Mouse (Mus musculus) embryonic fibroblast, embryonic 13.5 days (primary cell): ENCODE measurements around the gene Fam53b. TPM values are rescaled to one million over a fixed set of nuclear protein-coding genes. Genes with fewer than 3 reads are reported as not detected.

Experiments
- H3K27ac ChIP-seq: 2 replicates; pipeline ENCODE4 v1.5.1; 2012; ENCODE audit warnings: low read length, control low read depth, inconsistent platforms; ENCODE audit not compliant: insufficient read depth
- H3K4me1 ChIP-seq: 2 replicates; pipeline ENCODE4 v1.6.1; 2011; ENCODE audit warnings: low read length; ENCODE audit not compliant: control insufficient read depth, insufficient read depth
- H3K4me3 ChIP-seq: 2 replicates; pipeline ENCODE4 v1.5.1; 2011; ENCODE audit warnings: mild to moderate bottlenecking, control low read depth, low read length; ENCODE audit not compliant: insufficient read depth
- CTCF ChIP-seq: IDR thresholded peaks from 2 replicates; pipeline ENCODE4 v1.5.1; 2011; ENCODE audit warnings: mild to moderate bottlenecking, control low read depth, low read length, moderate library complexity, borderline replicate concordance; ENCODE audit not compliant: insufficient read depth
- POLR2A ChIP-seq: IDR thresholded peaks from 2 replicates; pipeline ENCODE4 v1.6.1; 2011; ENCODE audit warnings: low read depth, mild to moderate bottlenecking, control low read depth, low read length, moderate library complexity
- polyA plus RNA-seq: library from polyadenylated mRNA; stranded (reverse); fragments of >200 nt; gene quantifications from 2 replicates; pipeline ENCODE4 v1.2.4, GENCODE M21; 2011; ENCODE audit warnings: low read depth; ENCODE audit not compliant: missing spikeins, insufficient read length

The Fam53b gene
- 10.3 and 12.5 TPM in 2 replicates for polyA plus RNA-seq

DNA sequence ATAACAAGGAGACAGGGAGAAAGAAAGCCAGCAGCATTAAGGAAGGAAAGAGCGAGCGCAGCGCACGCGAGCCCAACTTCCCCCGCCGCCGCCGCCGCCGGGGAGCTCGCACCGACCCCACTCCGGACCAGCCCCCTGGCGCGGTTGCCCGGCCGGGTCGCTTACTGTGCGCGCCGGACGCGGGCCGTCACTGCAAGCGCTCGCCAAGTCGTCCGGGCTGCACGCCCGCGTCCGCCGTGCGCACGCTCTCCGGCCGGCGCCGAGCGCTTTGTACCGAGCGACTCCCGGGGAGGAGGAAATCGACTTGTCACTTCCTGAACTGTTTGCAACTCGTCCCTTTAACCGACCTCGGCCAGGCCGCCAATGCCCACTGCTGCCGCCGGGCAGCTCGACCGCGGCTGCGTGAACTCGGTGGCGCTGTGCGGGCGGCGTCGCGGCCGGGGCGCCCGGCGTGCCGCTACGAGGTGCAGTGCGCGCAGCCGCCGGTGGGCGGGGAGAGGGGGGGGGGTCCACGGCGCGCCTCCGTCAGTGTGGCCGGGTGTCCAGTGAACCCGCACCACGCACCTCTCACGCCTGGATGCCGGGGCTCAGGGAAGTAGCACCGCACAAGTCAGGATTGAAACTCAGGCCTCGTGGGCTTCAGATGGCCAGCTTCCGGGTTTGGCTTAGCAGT is at the start of gene Fam53b:
Fam53b (minus strand) TSS at position 471 of the 673 bp plus-strand sequence.
- H3K4me1 ChIP-seq = peaks cover 3% of the 10 kb centered on the region; the same call in 1 of the 2 replicates
- TF ChIP-seq CTCF (no peak), POLR2A (peak; percentile 62)

DNA sequence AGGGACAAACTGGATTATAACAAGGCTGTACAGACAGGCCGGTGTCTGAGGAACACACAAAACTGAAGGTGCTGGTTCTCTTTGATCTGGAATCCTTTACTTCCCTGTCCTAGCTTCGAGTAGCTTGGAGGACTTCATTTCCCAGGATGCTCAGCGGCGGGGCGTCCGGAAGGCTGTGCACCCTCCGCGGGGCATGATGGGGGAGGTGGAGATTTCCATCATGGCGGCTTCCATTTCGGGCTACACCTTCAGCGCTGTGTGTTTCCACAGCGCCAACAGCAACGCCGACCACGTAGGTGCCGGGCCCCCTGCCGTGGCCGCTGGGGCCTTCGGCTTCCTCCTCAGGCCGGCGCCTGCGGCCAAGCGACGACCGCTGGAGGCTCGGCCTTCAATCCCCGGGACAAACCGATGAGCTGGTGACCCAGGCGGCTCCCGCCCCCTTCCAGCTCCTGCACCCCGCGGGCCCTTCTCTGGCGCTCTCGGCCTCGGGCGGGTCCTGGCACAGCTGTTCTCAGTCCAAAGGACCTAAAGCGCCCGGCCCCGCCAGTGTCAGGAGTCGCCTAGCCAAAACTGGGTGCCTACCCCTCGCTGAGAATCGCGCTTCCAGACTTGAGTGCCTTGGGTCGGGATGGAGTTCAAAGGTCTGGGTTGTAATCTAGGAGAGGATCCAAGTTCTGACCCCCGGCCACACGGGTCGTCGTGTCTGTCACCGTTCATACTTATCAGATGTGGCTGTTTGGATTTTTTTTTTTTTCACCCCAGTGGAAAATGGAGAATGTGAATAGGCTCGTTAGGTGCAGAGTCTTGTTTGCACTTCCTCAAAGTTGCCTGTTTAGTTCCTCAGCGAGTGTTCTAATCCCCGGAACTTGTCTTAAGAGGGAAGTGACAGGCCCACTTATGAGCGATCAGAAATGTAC is 45.6 kb upstream of the Fam53b start, which contains the start of gene Abraxas2:
Abraxas2 (plus strand) TSS at position 184 of the 917 bp plus-strand sequence.
- Histone ChIP-seq H3K4me3 (peak within 1 kb of the TSS; percentile 93), H3K4me1 (no peaks in the 10 kb centered on the region; the same call in 1 of the 2 replicates), H3K27ac (peak within 1 kb of the TSS; percentile 60)
- TF ChIP-seq CTCF (no peak), POLR2A (peak; percentile 79)

More for the DNA sequence above, at the start of gene Fam53b:
- Histone ChIP-seq H3K4me3 (peak within 1 kb of the TSS; percentile 63), H3K27ac (peak within 1 kb of the TSS; percentile 72)

DNA sequence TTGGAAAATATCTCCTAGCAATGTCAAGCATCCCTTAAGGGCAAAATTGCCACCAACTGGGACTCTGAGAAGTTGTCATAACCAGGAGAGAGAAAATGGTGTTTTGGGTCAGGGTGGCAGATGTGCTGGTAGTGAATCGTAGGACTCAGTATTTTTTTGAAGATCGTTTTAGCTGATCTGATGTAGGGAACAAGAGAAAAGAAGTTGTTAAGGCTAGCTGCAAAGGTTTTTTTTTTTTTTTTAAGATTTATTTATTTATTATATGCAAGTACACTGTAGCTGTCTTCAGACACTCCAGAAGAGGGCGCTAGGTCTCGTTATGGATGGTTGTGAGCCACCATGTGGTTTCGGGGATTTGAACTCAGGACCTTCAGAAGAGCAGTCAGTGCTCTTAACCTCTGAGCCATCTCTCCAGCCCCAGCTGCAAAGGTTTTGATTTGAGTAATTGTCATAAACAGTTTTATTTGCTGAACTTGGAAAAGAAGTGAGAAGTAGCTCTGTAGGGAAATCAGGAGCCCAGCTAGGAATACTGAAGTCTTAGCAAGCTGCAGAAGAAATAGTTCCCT is 44.4 kb upstream of the Fam53b start:
- TF ChIP-seq CTCF (no peak), POLR2A (no peak)
- Histone ChIP-seq H3K27ac (no peak overlapping the region), H3K4me1 (no peaks in the 10 kb centered on the region; the same call in 1 of the 2 replicates), H3K4me3 (no peak overlapping the region)

DNA sequence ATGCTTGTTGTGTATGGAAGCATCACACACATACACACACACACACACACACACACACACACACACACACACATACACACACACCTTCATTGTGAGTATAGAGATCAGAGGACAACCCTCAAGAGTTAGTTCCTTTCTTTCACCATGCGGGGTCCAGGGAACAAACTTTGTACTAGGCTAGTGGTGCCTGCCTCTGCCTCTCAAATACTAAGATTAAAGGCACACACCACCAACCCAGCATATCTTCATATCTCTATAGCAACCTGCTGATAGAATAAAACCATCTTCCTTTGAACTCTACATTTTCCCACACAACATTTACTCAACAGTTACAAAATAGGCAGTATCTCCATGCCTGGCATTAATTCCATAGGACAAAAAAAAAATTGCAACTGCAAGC is 42.4 kb upstream of the Fam53b start:
- TF ChIP-seq POLR2A (no peak), CTCF (no peak)
- Histone ChIP-seq H3K4me3 (no peak overlapping the region), H3K27ac (no peak overlapping the region), H3K4me1 (no peaks in the 10 kb centered on the region)

DNA sequence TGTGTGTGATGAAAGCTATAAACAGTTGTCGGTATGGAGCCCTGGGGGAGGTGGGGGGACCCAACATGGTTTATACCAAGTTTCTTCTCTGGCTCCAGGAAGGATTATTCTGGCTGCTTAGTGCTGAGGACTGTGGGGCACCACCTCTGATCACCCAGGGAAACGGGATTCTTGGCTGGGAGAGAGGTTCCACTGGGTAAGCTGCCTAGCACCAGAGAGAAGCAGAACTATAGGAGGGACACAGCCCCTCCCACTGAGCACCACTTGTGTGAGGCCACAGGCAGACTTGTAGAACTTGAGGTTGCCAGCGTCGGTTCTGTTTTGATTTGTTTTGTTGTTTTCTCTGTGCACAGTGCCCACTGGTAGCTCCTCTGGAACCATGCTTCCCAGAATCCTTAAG is 40.3 kb upstream of the Fam53b start:
- no peak overlapping the region for H3K27ac ChIP-seq
- no peak for TF ChIP-seq CTCF
- no peak overlapping the region for H3K4me3 ChIP-seq
- no peaks in the 10 kb centered on the region for H3K4me1 ChIP-seq

DNA sequence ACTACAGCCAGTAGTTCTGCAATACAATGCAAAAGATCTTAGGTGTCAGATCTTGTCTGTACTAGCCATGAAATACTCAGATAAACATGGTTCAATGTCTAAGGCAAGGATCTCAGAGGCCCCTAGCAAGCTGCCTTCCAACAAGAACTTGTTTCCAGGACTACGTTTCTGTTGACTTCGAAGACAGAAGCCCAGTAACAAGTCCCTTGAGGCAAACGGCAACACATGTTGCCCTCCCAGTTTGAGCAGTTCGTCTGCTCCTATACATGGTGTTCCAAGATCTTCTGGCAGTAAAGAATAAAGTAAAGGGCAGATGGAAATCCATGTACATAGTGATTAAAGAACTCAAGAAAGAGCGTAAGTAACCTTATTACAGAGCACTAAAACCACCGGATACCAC is 39.7 kb upstream of the Fam53b start:
- no peak overlapping the region for H3K4me3 ChIP-seq
- H3K27ac ChIP-seq = no peak overlapping the region
- TF ChIP-seq CTCF (no peak), POLR2A (no peak)
- H3K4me1 ChIP-seq = no peaks in the 10 kb centered on the region

DNA sequence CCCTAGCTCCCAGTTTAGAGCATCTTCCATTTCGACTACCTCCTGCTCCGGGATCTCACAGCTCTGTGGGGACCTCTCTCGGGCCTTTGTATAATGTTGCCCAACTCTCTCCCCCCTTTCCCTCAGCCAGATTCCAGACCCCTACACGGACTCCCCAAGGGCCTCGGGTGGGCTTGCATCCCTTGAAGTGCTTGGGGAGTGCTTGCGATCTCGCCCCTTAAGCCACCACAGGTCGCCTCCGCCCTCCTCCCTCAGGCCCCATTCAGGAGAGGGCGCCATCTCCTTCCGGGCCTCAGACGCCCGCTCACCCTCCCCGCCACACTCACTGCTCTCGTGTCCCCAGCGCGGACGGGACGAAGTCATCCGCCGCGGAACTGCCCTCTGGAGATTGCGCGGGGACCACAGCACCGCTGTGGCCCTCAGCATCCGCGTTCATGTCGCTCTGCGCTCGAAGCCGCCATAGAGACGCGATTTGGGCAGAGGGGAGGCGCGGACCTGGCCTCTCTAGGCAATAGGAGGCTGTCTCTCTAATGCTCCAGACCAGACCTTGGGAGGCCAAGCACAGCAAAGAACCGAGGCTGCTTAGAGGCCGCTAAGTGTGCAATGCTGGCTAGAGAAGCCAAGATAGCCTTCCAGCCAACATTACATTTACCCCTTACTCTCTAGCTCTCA is 38.6 kb upstream of the Fam53b start, which contains the start of gene Eef1akmt2:
Eef1akmt2 (minus strand) TSS at position 501 of the 672 bp plus-strand sequence.
- H3K27ac ChIP-seq = peak within 1 kb of the TSS; percentile 91
- TF ChIP-seq CTCF (no peak), POLR2A (peak; percentile 86)
- no peaks in the 10 kb centered on the region for H3K4me1 ChIP-seq
- H3K4me3 ChIP-seq = peak within 1 kb of the TSS; percentile 61

DNA sequence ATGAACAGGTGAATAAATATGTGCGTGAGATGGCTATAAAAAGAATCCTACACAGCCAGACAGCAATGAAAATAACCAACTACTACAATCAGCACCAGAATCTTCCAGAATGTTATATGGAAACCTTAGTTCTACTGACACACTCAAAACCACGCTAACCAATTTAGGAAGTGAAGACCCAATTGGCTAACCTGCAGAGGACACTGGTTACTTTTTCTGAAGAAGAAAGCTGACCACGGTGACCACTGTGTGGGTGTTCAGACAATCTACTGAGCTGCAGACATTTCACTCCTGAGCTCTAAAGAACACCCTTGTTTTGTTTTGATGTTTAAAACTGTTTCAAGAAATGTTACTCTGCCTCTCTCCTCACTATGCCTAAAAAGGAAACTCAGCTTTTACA is 29.5 kb upstream of the Fam53b start:
- TF ChIP-seq POLR2A (no peak), CTCF (no peak)
- Histone ChIP-seq H3K4me3 (no peak overlapping the region), H3K27ac (no peak overlapping the region), H3K4me1 (peaks cover 3% of the 10 kb centered on the region; the same call in 1 of the 2 replicates)

DNA sequence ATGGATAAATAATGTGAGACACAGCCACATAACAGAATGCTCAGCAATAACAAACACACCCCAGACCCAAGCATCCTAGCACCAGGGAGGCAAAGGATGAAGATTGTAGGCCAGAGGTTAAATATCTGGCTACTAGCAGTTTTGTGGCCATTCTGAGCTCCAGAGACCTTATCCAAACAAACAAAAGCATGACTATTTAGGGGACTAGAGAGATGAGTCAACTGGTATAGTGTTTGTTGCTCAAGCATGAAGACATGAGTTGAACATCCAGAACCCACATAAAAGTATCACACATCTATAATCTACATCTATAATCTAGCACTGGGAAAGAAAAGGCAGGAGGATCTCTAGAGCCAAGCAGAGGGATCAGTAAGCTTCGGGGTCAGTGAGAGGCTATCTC is 28.8 kb upstream of the Fam53b start:
- Histone ChIP-seq H3K4me3 (no peak overlapping the region), H3K4me1 (peaks cover 3% of the 10 kb centered on the region; the same call in 1 of the 2 replicates), H3K27ac (no peak overlapping the region)
- no peak for TF ChIP-seq POLR2A
- no peak for TF ChIP-seq CTCF
